Mouse (Mus musculus): ENCODE results near the gene Skint2. TPM values are rescaled to one million over a fixed set of nuclear protein-coding genes. Genes with fewer than 3 reads are reported as not detected.

The Skint2 gene
- not detected in 2 replicates for polyA plus RNA-seq (2016; fragmentation: Nextera tagmentation; extraction: Ambion mirVana)

DNA sequence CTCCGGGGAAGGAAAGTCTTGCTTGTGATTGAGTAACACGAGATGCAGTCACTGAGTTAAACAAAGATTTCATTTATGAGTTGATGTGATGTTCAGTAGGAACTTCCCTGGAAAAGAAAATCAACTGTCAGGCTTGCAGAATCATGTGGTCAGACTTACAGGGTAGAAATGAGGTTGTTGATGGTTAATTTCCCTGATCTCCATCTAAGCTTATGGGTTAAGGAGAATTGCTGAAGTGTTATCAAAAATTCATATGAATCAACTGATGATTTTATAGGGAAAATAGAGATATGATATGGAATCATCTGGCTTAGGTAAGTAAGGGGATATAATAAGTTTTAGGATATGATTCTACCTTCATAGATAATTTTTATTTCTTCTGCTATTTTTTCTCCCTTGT, at the start of gene Skint2:
Skint2 (plus strand) TSS at position 301 of the 400 bp plus-strand sequence.
- H3K4me1 ChIP-seq, result no peaks in the 10 kb centered on the region
- H3K4me3 ChIP-seq, result no peak within 1 kb of the TSS
- H3K27me3 ChIP-seq (ENCODE audit: insufficient read depth, poor library complexity, severe bottlenecking), result no peaks in the 10 kb centered on the region
- DNase-seq (ENCODE audit: low spot score), result no peak
- H3K9me3 ChIP-seq, result no peaks in the 10 kb centered on the region
- 76% methylated on average over 2 of the region's 2 CpGs for WGBS
- H3K27ac ChIP-seq, result no peak within 1 kb of the TSS
- H3K36me3 ChIP-seq, result no peaks in the 10 kb centered on the region

Other genes starting within 250 kb of the Skint2 start
- gene Skint9, start 123.2 kb upstream of the Skint2 start, polyA plus RNA-seq (2016; fragmentation: Nextera tagmentation; extraction: Ambion mirVana), result not detected in 2 replicates
- not detected in 2 replicates for gene Skint10, start 217.7 kb downstream of the Skint2 start, polyA plus RNA-seq (2016; fragmentation: Nextera tagmentation; extraction: Ambion mirVana)